Mouse (Mus musculus): Measurements from ENCODE around the gene Grpel1. TPM values are rescaled to one million over a fixed set of nuclear protein-coding genes. Genes with fewer than 3 reads are reported as not detected.

Grpel1 gene
- polyA plus RNA-seq, 1 experiment from 2014 or later = 42.8 TPM

DNA sequence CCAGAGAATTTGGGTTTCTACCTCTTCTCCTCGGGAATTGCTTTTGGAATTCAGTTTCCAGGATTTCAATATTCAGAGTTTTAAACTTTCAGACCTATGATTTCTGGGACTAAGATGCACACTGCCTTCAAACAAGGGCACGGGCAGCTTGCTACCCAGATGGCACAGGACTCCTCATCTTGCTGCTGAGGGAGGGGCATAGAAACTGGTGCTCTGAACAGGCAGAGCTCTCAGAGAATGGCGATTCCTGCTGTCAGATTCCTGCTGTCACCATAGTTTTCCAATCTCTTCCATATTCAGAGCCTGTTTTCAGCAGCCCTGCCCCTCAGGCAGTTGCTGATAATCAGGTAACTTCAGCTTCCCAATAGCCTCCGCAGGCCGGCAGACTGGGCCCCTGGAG lies 50.8 kb downstream of the Grpel1 start:
- no peak for ATAC-seq (ENCODE audit: low FRiP score)
- no peaks in the 10 kb centered on the region for H3K9me3 ChIP-seq (replicated peaks)
- H3K36me3 ChIP-seq = peaks cover 89% of the 10 kb centered on the region
- WGBS = 91% methylated on average over 5 of the region's 5 CpGs
- no peaks in the 10 kb centered on the region for H3K4me1 ChIP-seq
- no peak overlapping the region for H3K4me2 ChIP-seq
- no peak overlapping the region for H3K27ac ChIP-seq (replicated peaks)
- no peak overlapping the region for H3K9ac ChIP-seq (replicated peaks)
- no peaks in the 10 kb centered on the region for H3K27me3 ChIP-seq (replicated peaks)
- no peak overlapping the region for H3K4me3 ChIP-seq (replicated peaks)

DNA sequence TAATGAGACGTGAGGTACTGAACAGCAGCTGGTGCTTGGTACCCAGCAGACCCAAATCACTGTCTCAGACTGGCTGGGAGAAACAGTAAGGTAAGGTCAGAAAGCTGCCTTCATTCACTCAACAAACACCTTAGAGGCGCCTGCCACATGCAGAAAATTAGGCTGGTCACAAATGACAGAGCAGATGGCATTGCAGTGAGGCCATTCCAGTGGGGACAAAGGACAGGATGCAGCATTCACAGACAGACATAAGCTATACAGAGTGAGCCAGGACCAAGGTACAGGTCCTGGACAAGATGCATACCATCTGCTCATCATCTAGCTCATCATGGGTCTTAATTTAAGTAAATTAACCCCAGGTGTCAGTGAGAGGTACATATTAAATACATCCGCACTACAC lies 52.8 kb downstream of the Grpel1 start:
- no peak overlapping the region for H3K27ac ChIP-seq (replicated peaks)
- no peak overlapping the region for H3K4me3 ChIP-seq (replicated peaks)
- no peak for ATAC-seq (ENCODE audit: low FRiP score)
- H3K4me1 ChIP-seq = no peaks in the 10 kb centered on the region
- no peaks in the 10 kb centered on the region for H3K27me3 ChIP-seq (replicated peaks)
- H3K4me2 ChIP-seq = no peak overlapping the region
- H3K9me3 ChIP-seq (replicated peaks) = no peaks in the 10 kb centered on the region
- no peak overlapping the region for H3K9ac ChIP-seq (replicated peaks)
- peaks cover 81% of the 10 kb centered on the region for H3K36me3 ChIP-seq
- 82% methylated on average over 3 of the region's 3 CpGs for WGBS

DNA sequence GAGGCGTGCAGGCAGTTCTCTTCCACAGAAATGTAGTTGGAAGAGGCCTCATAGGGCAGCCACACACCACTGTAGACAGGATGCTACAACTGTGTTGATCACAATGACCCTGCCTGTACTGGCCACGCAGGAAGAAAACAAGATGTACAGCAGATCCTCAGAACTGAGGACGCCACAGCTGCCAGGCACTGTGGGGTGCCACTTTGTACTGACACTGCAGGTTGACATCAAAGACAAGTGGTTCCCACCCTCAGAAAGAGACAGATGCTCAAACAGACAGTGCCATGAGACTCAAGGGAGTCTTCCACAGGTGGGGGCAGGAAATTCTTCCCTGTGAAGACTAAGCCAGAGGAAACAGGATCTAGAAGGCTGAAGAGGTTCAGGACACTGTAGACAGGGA lies 55.0 kb downstream of the Grpel1 start:
- Histone ChIP-seq H3K27ac (replicated peaks) (0 out of 2 replicates have a peak overlapping the region, but pooled peaks have one; percentile 9), H3K27me3 (replicated peaks) (no peaks in the 10 kb centered on the region), H3K9ac (replicated peaks) (no peak overlapping the region), H3K4me2 (no peak overlapping the region), H3K36me3 (peaks cover 70% of the 10 kb centered on the region), H3K9me3 (replicated peaks) (no peaks in the 10 kb centered on the region), H3K4me1 (no peaks in the 10 kb centered on the region), H3K4me3 (replicated peaks) (no peak overlapping the region)
- 74% methylated on average over 3 of the region's 3 CpGs for WGBS
- no peak for ATAC-seq (ENCODE audit: low FRiP score)

DNA sequence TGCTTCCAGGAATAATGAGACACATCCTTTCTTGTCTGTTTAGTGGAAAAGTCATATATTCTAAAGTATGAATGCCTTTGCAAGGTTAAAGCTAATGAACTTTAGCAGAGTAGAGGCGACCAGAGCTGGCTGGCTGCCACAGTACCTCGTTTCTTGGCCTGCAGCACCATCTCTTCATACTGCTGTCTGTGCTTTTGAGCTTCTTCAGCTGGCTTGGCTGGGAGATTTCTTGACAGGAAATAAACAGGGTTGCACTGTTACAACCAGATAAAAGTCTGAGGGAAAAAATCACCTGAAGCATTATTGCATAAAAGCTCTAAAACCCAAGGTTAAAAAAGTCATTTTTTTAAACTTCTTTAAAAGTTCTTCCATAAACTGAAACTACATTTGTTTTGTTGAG lies 58.0 kb downstream of the Grpel1 start:
- ATAC-seq (ENCODE audit: low FRiP score) = no peak
- no peak overlapping the region for H3K27ac ChIP-seq (replicated peaks)
- no peaks in the 10 kb centered on the region for H3K9me3 ChIP-seq (replicated peaks)
- H3K4me1 ChIP-seq = peaks cover 19% of the 10 kb centered on the region
- H3K36me3 ChIP-seq = peaks cover 41% of the 10 kb centered on the region
- no peak overlapping the region for H3K4me3 ChIP-seq (replicated peaks)
- H3K4me2 ChIP-seq = no peak overlapping the region
- WGBS = 66% methylated on average over 2 of the region's 2 CpGs
- no peaks in the 10 kb centered on the region for H3K27me3 ChIP-seq (replicated peaks)
- no peak overlapping the region for H3K9ac ChIP-seq (replicated peaks)

DNA sequence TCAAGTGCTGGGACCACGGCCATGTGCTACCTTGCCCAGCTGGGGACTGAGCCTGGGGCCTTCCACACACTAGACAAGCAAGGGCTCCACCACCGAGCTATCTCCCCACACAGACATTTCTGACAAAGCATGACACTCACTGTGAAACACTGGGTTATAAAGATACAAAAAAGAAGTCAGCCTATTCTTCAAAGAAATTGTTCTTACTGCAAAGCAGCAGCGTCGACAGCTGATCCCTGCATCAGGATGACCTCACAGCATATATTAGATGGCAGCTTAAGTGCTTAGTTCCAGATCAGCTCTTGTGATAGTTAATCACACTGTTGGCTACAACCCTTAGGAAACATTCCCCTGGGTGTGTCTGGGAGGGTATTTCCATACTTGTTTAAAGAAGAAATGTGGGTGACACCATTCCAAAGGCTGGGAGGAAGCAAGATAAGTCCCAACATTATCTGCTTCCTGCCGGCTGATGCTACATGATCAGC lies 58.5 kb downstream of the Grpel1 start:
- H3K27me3 ChIP-seq (replicated peaks) = no peaks in the 10 kb centered on the region
- 86% methylated on average over 5 of the region's 5 CpGs for WGBS
- H3K9me3 ChIP-seq (replicated peaks) = no peaks in the 10 kb centered on the region
- no peak overlapping the region for H3K4me3 ChIP-seq (replicated peaks)
- no peak overlapping the region for H3K9ac ChIP-seq (replicated peaks)
- ATAC-seq (ENCODE audit: low FRiP score) = no peak
- no peak overlapping the region for H3K4me2 ChIP-seq
- no peak overlapping the region for H3K27ac ChIP-seq (replicated peaks)
- H3K4me1 ChIP-seq = peaks cover 23% of the 10 kb centered on the region
- H3K36me3 ChIP-seq = peaks cover 36% of the 10 kb centered on the region

Other genes with a start within 250 kb of the Grpel1 start
- 14.2 and 14.8 TPM in 2 replicates for gene Sorcs2, start 66.9 kb upstream of the Grpel1 start, polyA plus RNA-seq (2015; fragmentation: Nextera tagmentation; extraction: Ambion mirVana)
- gene Tada2b, start 19.3 kb downstream of the Grpel1 start, polyA plus RNA-seq (2015; fragmentation: Nextera tagmentation; extraction: Ambion mirVana) = 2.8 and 2.9 TPM in 2 replicates
- 2.1 and 3.0 TPM in 2 replicates for gene Ccdc96, start 19.6 kb downstream of the Grpel1 start, polyA plus RNA-seq (2015; fragmentation: Nextera tagmentation; extraction: Ambion mirVana)
- gene Tbc1d14, start 128.3 kb downstream of the Grpel1 start, polyA plus RNA-seq (2015; fragmentation: Nextera tagmentation; extraction: Ambion mirVana) = 55.6 and 58.9 TPM in 2 replicates
- gene D5Ertd579e, start 231.0 kb downstream of the Grpel1 start, polyA plus RNA-seq (2015; fragmentation: Nextera tagmentation; extraction: Ambion mirVana) = 26.6 and 29.1 TPM in 2 replicates